Mouse (Mus musculus) testis, adult 2 months (tissue): ENCODE measurements around the gene Klf14.

Source experiments
- CTCF ChIP-seq: fragments of 200-500 bp; IDR thresholded peaks from 2 replicates; pipeline ENCODE4 v1.5.1; 2012; ENCODE audit warnings: low read depth, mild to moderate bottlenecking, inconsistent platforms, low read length, moderate library complexity; ENCODE audit not compliant: control insufficient read depth, insufficient read depth, insufficient replicate concordance
- POLR2A ChIP-seq: fragments of 200-500 bp; IDR thresholded peaks from 2 replicates; pipeline ENCODE4 v1.6.1; 2012; ENCODE audit warnings: low read depth, mild to moderate bottlenecking, inconsistent platforms, low read length, moderate library complexity; ENCODE audit not compliant: control insufficient read depth

GRCm38 (mm10) chr6:30981351-30981750, 22.5 kb upstream of the Klf14 start:
- TF ChIP-seq CTCF (no peak), POLR2A (no peak)
